Mouse (Mus musculus) forebrain, postnatal 0 days (tissue): ENCODE data around the gene Rbms3. TPM values are rescaled to one million over a fixed set of nuclear protein-coding genes. Genes with fewer than 3 reads are reported as not detected.

ENCODE experiments used
- ATAC-seq: fragments of 200-750 bp; cut with Nextera tagmentation; 2 replicates; pipeline ENCODE4 v1.8.0; 2017; ENCODE audit warnings: mild to moderate bottlenecking, moderate library complexity
- DNase-seq: peaks from one replicate; pipeline ENCODE4 v3.0.0-alpha.2; 2015
- H3K27ac ChIP-seq: fragments of 300-500 bp; sonication (generic); 2 replicates; pipeline ENCODE4 v1.5.1; 2014; ENCODE audit warnings: low read depth, mild to moderate bottlenecking, antibody characterized with exemption, low read length, moderate library complexity, mixed read lengths
- H3K27me3 ChIP-seq: fragments of 300-500 bp; sonication (generic); 2 replicates; pipeline ENCODE4 v1.6.1; 2014; ENCODE audit warnings: mild to moderate bottlenecking, low read length, mixed read lengths; ENCODE audit not compliant: insufficient read depth
- H3K36me3 ChIP-seq: fragments of 300-500 bp; sonication (generic); 2 replicates; pipeline ENCODE4 v1.6.1; 2014; ENCODE audit warnings: mild to moderate bottlenecking, moderate library complexity; ENCODE audit not compliant: insufficient read depth
- H3K4me1 ChIP-seq: fragments of 300-500 bp; sonication (generic); 2 replicates; pipeline ENCODE4 v1.6.1; 2014; ENCODE audit warnings: antibody characterized with exemption; ENCODE audit not compliant: insufficient read depth
- H3K4me2 ChIP-seq: fragments of 300-500 bp; sonication (generic); 2 replicates; pipeline ENCODE4 v1.6.1; 2014; ENCODE audit warnings: low read depth, mild to moderate bottlenecking, moderate library complexity
- H3K4me3 ChIP-seq: fragments of 300-500 bp; sonication (generic); 2 replicates; pipeline ENCODE4 v1.5.1; 2014; ENCODE audit warnings: low read depth, low read length, mixed read lengths
- H3K9ac ChIP-seq: fragments of 300-500 bp; sonication (generic); 2 replicates; pipeline ENCODE4 v1.6.1; 2014; ENCODE audit warnings: mild to moderate bottlenecking
- H3K9me3 ChIP-seq: fragments of 300-500 bp; sonication (generic); 2 replicates; pipeline ENCODE4 v1.6.1; 2016; ENCODE audit warnings: low read length
- CTCF ChIP-seq: sonication (generic); IDR thresholded peaks from 2 replicates; pipeline ENCODE4 v1.5.1; 2016; ENCODE audit warnings: antibody characterized with exemption, control low read depth, low read depth
- WGBS: fragments of 180-500 bp; shearing (Covaris S2); extraction: QIAGEN DNeasy Blood & Tissue Kit; methylation state at CpG from one replicate; pipeline ENCODE4 v1.1.7; 2014; 5-methylcytosine and 5-hydroxymethylcytosine counted together
- polyA plus RNA-seq: library from polyadenylated mRNA; unstranded; fragments of >200 nt; fragmentation: Nextera tagmentation; extraction: Ambion mirVana; gene quantifications from 2 replicates; pipeline ENCODE4 v1.2.1, GENCODE M21; 2015
- total RNA-seq: library from RNA; depleted of rRNA; stranded (reverse); fragments of >200 nt; gene quantifications from 2 replicates; pipeline ENCODE4 v1.2.3, GENCODE M21; 2014

Rbms3 gene
- total and polyA plus RNA-seq, 2 experiments from 2014 or later: 29.9 to 38.8 TPM

- Histone ChIP-seq H3K27me3 (no peaks in the 10 kb centered on the region), H3K27ac (no peak overlapping the region), H3K4me3 (no peak overlapping the region), H3K36me3 (no peaks in the 10 kb centered on the region), H3K9me3 (0 out of 2 replicates have a peak, but pooled peaks cover 9% of the 10 kb centered on the region), H3K4me2 (no peak overlapping the region), H3K4me1 (no peaks in the 10 kb centered on the region), H3K9ac (no peak overlapping the region)
- DNase-seq (no peak), ATAC-seq (no peak)
- TF ChIP-seq CTCF: no peak
- 83% methylated on average over 5 of the region's 5 CpGs for WGBS
Measured at GRCm38 (mm10) chr9:116533381-116533780, 1096.3 kb downstream of the Rbms3 start.

- 93% methylated on average over 4 of the region's 4 CpGs for WGBS
- H3K4me2 ChIP-seq: no peak overlapping the region
- no peak overlapping the region for H3K9ac ChIP-seq
- H3K27ac ChIP-seq: no peak overlapping the region
- H3K9me3 ChIP-seq: 0 out of 2 replicates have a peak, but pooled peaks cover 9% of the 10 kb centered on the region
- no peak for TF ChIP-seq CTCF
- H3K4me3 ChIP-seq: no peak overlapping the region
- H3K4me1 ChIP-seq: no peaks in the 10 kb centered on the region
- H3K27me3 ChIP-seq: no peaks in the 10 kb centered on the region
- H3K36me3 ChIP-seq: no peaks in the 10 kb centered on the region
- ATAC-seq: no peak
- no peak for DNase-seq
Measured at GRCm38 (mm10) chr9:116531121-116531520, 1098.6 kb downstream of the Rbms3 start.

GRCm38 (mm10) chr9:116524386-116524785, 1105.3 kb downstream of the Rbms3 start:
- DNase-seq (no peak), ATAC-seq (no peak)
- WGBS: 43% methylated on average over 5 of the region's 5 CpGs
- Histone ChIP-seq H3K4me3 (no peak overlapping the region), H3K4me1 (no peaks in the 10 kb centered on the region), H3K36me3 (no peaks in the 10 kb centered on the region), H3K9ac (no peak overlapping the region), H3K27me3 (no peaks in the 10 kb centered on the region), H3K9me3 (no peaks in the 10 kb centered on the region), H3K4me2 (no peak overlapping the region), H3K27ac (no peak overlapping the region)
- TF ChIP-seq CTCF: no peak
